Mouse (Mus musculus) forebrain, embryonic 15.5 days (tissue): ENCODE measurements around the gene Mlf1. TPM values are rescaled to one million over a fixed set of nuclear protein-coding genes. Genes with fewer than 3 reads are reported as not detected.

Source experiments
- ATAC-seq: fragments of 200-750 bp; cut with Nextera tagmentation; replicated peaks from 2 replicates; pipeline ENCODE4 v1.8.0; 2017; ENCODE audit warnings: mild to moderate bottlenecking, moderate TSS enrichment, moderate library complexity
- H3K27ac ChIP-seq: fragments of 300-500 bp; sonication (generic); replicated peaks from 2 replicates; pipeline ENCODE4 v1.5.1; 2015; ENCODE audit warnings: mild to moderate bottlenecking, inconsistent platforms
- H3K27me3 ChIP-seq: fragments of 300-500 bp; sonication (generic); 2 replicates; pipeline ENCODE4 v1.6.1; 2015; ENCODE audit warnings: inconsistent platforms
- H3K36me3 ChIP-seq: fragments of 300-500 bp; sonication (generic); 2 replicates; pipeline ENCODE4 v1.6.1; 2015; ENCODE audit warnings: mild to moderate bottlenecking, inconsistent platforms
- H3K4me1 ChIP-seq: fragments of 300-500 bp; sonication (generic); 2 replicates; pipeline ENCODE4 v1.6.1; 2015; ENCODE audit warnings: inconsistent platforms
- H3K4me2 ChIP-seq: fragments of 300-500 bp; sonication (generic); replicated peaks from 2 replicates; pipeline ENCODE4 v1.6.1; 2015; ENCODE audit warnings: mild to moderate bottlenecking, inconsistent platforms
- H3K4me3 ChIP-seq: fragments of 300-500 bp; sonication (generic); 2 replicates; pipeline ENCODE4 v1.5.1; 2015; ENCODE audit warnings: mild to moderate bottlenecking, inconsistent platforms
- H3K9ac ChIP-seq: fragments of 300-500 bp; sonication (generic); replicated peaks from 2 replicates; pipeline ENCODE4 v1.6.1; 2015; ENCODE audit warnings: mild to moderate bottlenecking, inconsistent platforms
- H3K9me3 ChIP-seq: fragments of 300-500 bp; sonication (generic); 2 replicates; pipeline ENCODE4 v1.6.1; 2016; ENCODE audit warnings: inconsistent platforms
- WGBS: fragments of 180-500 bp; shearing (Covaris S2); methylation state at CpG from one replicate; pipeline ENCODE4 v1.1.7; 2015; ENCODE audit warnings: mixed read lengths; 5-methylcytosine and 5-hydroxymethylcytosine counted together
- polyA plus RNA-seq: library from polyadenylated mRNA; unstranded; fragments of >200 nt; fragmentation: Nextera tagmentation; extraction: Ambion mirVana; gene quantifications from 2 replicates; pipeline ENCODE4 v1.2.1, GENCODE M21; 2015

Gene Mlf1
- polyA plus RNA-seq, 1 experiment from 2014 or later = 19.7 TPM

- Histone ChIP-seq H3K4me2 (no peak overlapping the region), H3K27me3 (peaks cover 8% of the 10 kb centered on the region; the same call in 1 of the 2 replicates), H3K27ac (no peak overlapping the region), H3K4me3 (no peak overlapping the region), H3K9me3 (no peaks in the 10 kb centered on the region), H3K36me3 (no peaks in the 10 kb centered on the region), H3K4me1 (no peaks in the 10 kb centered on the region), H3K9ac (no peak overlapping the region)
- WGBS = 90% methylated on average over 6 of the region's 6 CpGs
- no peak for ATAC-seq
Measured at GRCm38 (mm10) chr3:67367481-67367880, 6.4 kb upstream of the Mlf1 start.

- Histone ChIP-seq H3K9me3 (no peaks in the 10 kb centered on the region), H3K36me3 (no peaks in the 10 kb centered on the region), H3K27ac (no peak overlapping the region), H3K4me2 (no peak overlapping the region), H3K9ac (no peak overlapping the region), H3K4me3 (no peak overlapping the region), H3K4me1 (0 out of 2 replicates have a peak, but pooled peaks cover 3% of the 10 kb centered on the region), H3K27me3 (peaks cover 18% of the 10 kb centered on the region)
- ATAC-seq = no peak
- WGBS = 79% methylated on average over 5 of the region's 5 CpGs
Measured at GRCm38 (mm10) chr3:67369407-67370079, 4.4 kb upstream of the Mlf1 start.

- H3K4me3 ChIP-seq = no peak overlapping the region
- no peak overlapping the region for H3K9ac ChIP-seq
- no peaks in the 10 kb centered on the region for H3K36me3 ChIP-seq
- H3K4me1 ChIP-seq = 0 out of 2 replicates have a peak, but pooled peaks cover 4% of the 10 kb centered on the region
- no peak overlapping the region for H3K4me2 ChIP-seq
- 72% methylated on average over 4 of the region's 4 CpGs for WGBS
- H3K9me3 ChIP-seq = no peaks in the 10 kb centered on the region
- H3K27ac ChIP-seq = no peak overlapping the region
- peaks cover 20% of the 10 kb centered on the region for H3K27me3 ChIP-seq
- no peak for ATAC-seq
Measured at GRCm38 (mm10) chr3:67372194-67372593, 1.7 kb upstream of the Mlf1 start.

- no peaks in the 10 kb centered on the region for H3K9me3 ChIP-seq
- 0 out of 2 replicates have a peak, but pooled peaks cover 4% of the 10 kb centered on the region for H3K4me1 ChIP-seq
- no peak overlapping the region for H3K27ac ChIP-seq
- no peak overlapping the region for H3K4me2 ChIP-seq
- H3K36me3 ChIP-seq = no peaks in the 10 kb centered on the region
- 66% methylated on average over 5 of the region's 5 CpGs for WGBS
- H3K27me3 ChIP-seq = peaks cover 20% of the 10 kb centered on the region
- ATAC-seq = no peak
- no peak overlapping the region for H3K9ac ChIP-seq
- no peak overlapping the region for H3K4me3 ChIP-seq
Measured at GRCm38 (mm10) chr3:67372781-67373180, 1.1 kb upstream of the Mlf1 start.

GRCm38 (mm10) chr3:67374360-67374778 is 472 bp downstream of the Mlf1 start:
- peak overlapping the region; percentile 68 for H3K9ac ChIP-seq
- 29% methylated on average over 7 of the region's 7 CpGs for WGBS
- peaks cover 20% of the 10 kb centered on the region for H3K27me3 ChIP-seq
- peak overlapping the region; percentile 93 for H3K4me2 ChIP-seq
- H3K9me3 ChIP-seq = no peaks in the 10 kb centered on the region
- H3K36me3 ChIP-seq = no peaks in the 10 kb centered on the region
- no peak overlapping the region for H3K27ac ChIP-seq
- H3K4me1 ChIP-seq = 0 out of 2 replicates have a peak, but pooled peaks cover 4% of the 10 kb centered on the region
- peak overlapping the region; percentile 60 for H3K4me3 ChIP-seq
- peak; percentile 65 for ATAC-seq

GRCm38 (mm10) chr3:67375063-67375462 is 1.2 kb downstream of the Mlf1 start, which contains the start of gene Gm17402:
Gene Gm17402 (minus strand): TSS chr3:67375163.
- 60% methylated on average over 3 of the region's 3 CpGs for WGBS
- H3K9ac ChIP-seq = peak within 1 kb of the TSS; percentile 68
- H3K27ac ChIP-seq = no peak within 1 kb of the TSS
- H3K27me3 ChIP-seq = peaks cover 20% of the 10 kb centered on the region
- ATAC-seq = no peak
- H3K4me2 ChIP-seq = peak within 1 kb of the TSS; percentile 93
- no peaks in the 10 kb centered on the region for H3K36me3 ChIP-seq
- H3K4me1 ChIP-seq = 0 out of 2 replicates have a peak, but pooled peaks cover 4% of the 10 kb centered on the region
- H3K4me3 ChIP-seq = peak within 1 kb of the TSS; percentile 60
- no peaks in the 10 kb centered on the region for H3K9me3 ChIP-seq

- Histone ChIP-seq H3K4me2 (no peak overlapping the region), H3K4me1 (0 out of 2 replicates have a peak, but pooled peaks cover 4% of the 10 kb centered on the region), H3K4me3 (no peak overlapping the region), H3K9me3 (no peaks in the 10 kb centered on the region), H3K9ac (no peak overlapping the region), H3K27me3 (peaks cover 5% of the 10 kb centered on the region), H3K36me3 (no peaks in the 10 kb centered on the region), H3K27ac (no peak overlapping the region)
- no peak for ATAC-seq
Measured at GRCm38 (mm10) chr3:67378215-67378614, 4.3 kb downstream of the Mlf1 start.

GRCm38 (mm10) chr3:67429338-67429998 is 55.6 kb downstream of the Mlf1 start:
- Histone ChIP-seq H3K4me3 (peak overlapping the region; percentile 94), H3K4me2 (peak overlapping the region; percentile 67), H3K4me1 (peaks cover 9% of the 10 kb centered on the region), H3K27ac (no peak overlapping the region), H3K9me3 (peaks cover 11% of the 10 kb centered on the region), H3K9ac (peak overlapping the region; percentile 78; the same call in 1 of the 2 replicates), H3K36me3 (peaks cover 20% of the 10 kb centered on the region), H3K27me3 (no peaks in the 10 kb centered on the region)
- peak; percentile 86 for ATAC-seq
- WGBS = 35% methylated on average over 8 of the region's 8 CpGs

- Histone ChIP-seq H3K4me3 (peak within 1 kb of the TSS; percentile 94), H3K4me1 (peaks cover 9% of the 10 kb centered on the region), H3K36me3 (peaks cover 23% of the 10 kb centered on the region), H3K9me3 (peaks cover 11% of the 10 kb centered on the region), H3K27me3 (no peaks in the 10 kb centered on the region), H3K4me2 (peak within 1 kb of the TSS; percentile 67), H3K9ac (peak within 1 kb of the TSS; percentile 78), H3K27ac (no peak within 1 kb of the TSS)
- under 1% methylated on average over 24 of the region's 24 CpGs for WGBS
- peak; percentile 98 for ATAC-seq
Measured at GRCm38 (mm10) chr3:67429999-67430380, 56.1 kb downstream of the Mlf1 start, which contains the start of gene Gfm1. Gene Gfm1 (plus strand): TSS chr3:67430096.

- Histone ChIP-seq H3K27ac (no peak overlapping the region), H3K4me2 (no peak overlapping the region), H3K4me3 (no peak overlapping the region), H3K9me3 (no peaks in the 10 kb centered on the region), H3K36me3 (peaks cover 58% of the 10 kb centered on the region), H3K4me1 (peaks cover 9% of the 10 kb centered on the region), H3K27me3 (no peaks in the 10 kb centered on the region), H3K9ac (no peak overlapping the region)
- 94% methylated on average over 6 of the region's 6 CpGs for WGBS
- ATAC-seq = no peak
Measured at GRCm38 (mm10) chr3:67434011-67434410, 60.1 kb downstream of the Mlf1 start.

GRCm38 (mm10) chr3:67447143-67447542 is 73.2 kb downstream of the Mlf1 start:
- ATAC-seq = no peak; the same call in 1 of the 2 replicates
- no peak overlapping the region for H3K4me3 ChIP-seq
- 87% methylated on average over 2 of the region's 2 CpGs for WGBS

More at GRCm38 (mm10) chr3:67447143-67447542, 73.2 kb downstream of the Mlf1 start:
- Histone ChIP-seq H3K9ac (no peak overlapping the region), H3K27ac (no peak overlapping the region), H3K4me2 (no peak overlapping the region), H3K36me3 (peaks cover 68% of the 10 kb centered on the region), H3K27me3 (no peaks in the 10 kb centered on the region), H3K9me3 (no peaks in the 10 kb centered on the region), H3K4me1 (no peaks in the 10 kb centered on the region)
